Mouse (Mus musculus): ENCODE results near the gene Cela1. TPM values are rescaled to one million over a fixed set of nuclear protein-coding genes. Genes with fewer than 3 reads are reported as not detected.

The Cela1 gene
- total and polyA plus RNA-seq, 3 experiments: 0.54 to 2.9 TPM; not detected in 1

DNA sequence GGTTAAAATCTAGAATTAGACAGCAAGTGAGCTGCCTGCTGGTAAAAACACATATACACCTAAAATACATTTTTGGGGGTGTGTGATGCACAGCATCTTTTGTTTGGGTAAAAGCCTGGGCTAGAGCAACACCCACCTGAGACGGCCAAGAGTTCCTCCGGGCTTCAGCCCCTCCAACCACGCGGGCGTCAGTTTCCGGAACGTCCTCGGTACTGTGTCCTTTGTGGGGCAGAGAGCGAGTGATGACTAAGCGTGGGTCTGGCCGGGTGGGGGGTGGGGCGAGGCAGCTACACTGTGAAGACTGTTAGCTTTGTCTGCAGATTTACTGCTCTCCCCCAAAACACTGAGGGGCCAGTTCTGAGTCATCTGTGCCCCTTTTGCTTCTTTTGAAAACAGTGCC lies 732 bp downstream of the Cela1 start:
- no peak overlapping the region; the same call in 1 of the 2 replicates for H3K4me3 ChIP-seq (ENCODE audit: low read depth, low read length)
- no peak for TF ChIP-seq GATA1 (IDR thresholded peaks at IDR 0.05; ENCODE audit: borderline replicate concordance, low read length)
- TF ChIP-seq POLR2AphosphoS5 (IDR thresholded peaks at IDR 0.05; ENCODE audit: insufficient replicate concordance, low read depth, low read length): no peak
- TF ChIP-seq CTCF (IDR thresholded peaks at IDR 0.05; ENCODE audit: low read depth, low read length): no peak
- no peak for TF ChIP-seq TAL1 (conservative IDR thresholded peaks at IDR 0.05; ENCODE audit: low read depth, low read length)
- TF ChIP-seq GATA2 (IDR thresholded peaks at IDR 0.05; ENCODE audit: borderline replicate concordance, low read depth, low read length): no peak
- no peaks in the 10 kb centered on the region for H3K36me3 ChIP-seq (replicated peaks)
- no peaks in the 10 kb centered on the region for H3K9me3 ChIP-seq (replicated peaks)
- peaks cover 11% of the 10 kb centered on the region for H3K4me1 ChIP-seq (ENCODE audit: insufficient read depth, low read depth, low read length)
- DNase-seq (ENCODE audit: low spot score) (no peak), ATAC-seq (ENCODE audit: extremely low read depth, insufficient number of reproducible peaks, low FRiP score, poor library complexity, severe bottlenecking) (peak; percentile 56)
- H3K27me3 ChIP-seq (ENCODE audit: insufficient read depth, low read length): peaks cover 20% of the 10 kb centered on the region

GRCm38 (mm10) chr15:100686434-100686833 lies 1.3 kb downstream of the Cela1 start:
- DNase-seq (ENCODE audit: low spot score) (no peak), ATAC-seq (ENCODE audit: extremely low read depth, insufficient number of reproducible peaks, low FRiP score, poor library complexity, severe bottlenecking) (no peak)
- Histone ChIP-seq H3K4me3 (ENCODE audit: low read depth, low read length) (no peak overlapping the region), H3K36me3 (replicated peaks) (no peaks in the 10 kb centered on the region), H3K9me3 (replicated peaks) (no peaks in the 10 kb centered on the region), H3K4me1 (ENCODE audit: insufficient read depth, low read depth, low read length) (peaks cover 11% of the 10 kb centered on the region), H3K27me3 (ENCODE audit: insufficient read depth, low read length) (peaks cover 20% of the 10 kb centered on the region)
- TF ChIP-seq GATA1 (IDR thresholded peaks at IDR 0.05; ENCODE audit: borderline replicate concordance, low read length) (no peak), POLR2AphosphoS5 (IDR thresholded peaks at IDR 0.05; ENCODE audit: insufficient replicate concordance, low read depth, low read length) (no peak), CTCF (IDR thresholded peaks at IDR 0.05; ENCODE audit: low read depth, low read length) (no peak), TAL1 (conservative IDR thresholded peaks at IDR 0.05; ENCODE audit: low read depth, low read length) (no peak), GATA2 (IDR thresholded peaks at IDR 0.05; ENCODE audit: borderline replicate concordance, low read depth, low read length) (no peak)

DNA sequence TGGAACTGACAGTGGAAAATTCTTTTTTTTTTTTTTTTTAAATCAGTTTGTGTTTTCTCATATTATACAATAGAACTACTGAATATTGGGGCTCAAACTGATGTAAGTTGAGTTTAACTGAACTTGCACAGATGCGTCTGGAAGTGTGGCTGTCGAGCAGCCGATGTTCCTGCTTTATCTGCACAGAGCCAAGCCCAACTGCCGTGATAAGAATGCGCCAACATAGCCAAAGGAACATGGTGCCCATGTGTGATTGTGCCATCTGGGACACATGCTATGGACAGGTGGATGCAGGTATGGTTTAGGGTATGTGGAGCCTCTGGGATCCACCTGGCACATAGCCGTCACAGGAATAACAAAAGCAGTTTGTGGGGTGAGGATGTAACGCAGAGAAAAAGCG lies 1.9 kb downstream of the Cela1 start:
- Histone ChIP-seq H3K4me1 (ENCODE audit: insufficient read depth, low read depth, low read length) (peaks cover 13% of the 10 kb centered on the region), H3K27me3 (ENCODE audit: insufficient read depth, low read length) (peaks cover 23% of the 10 kb centered on the region), H3K4me3 (ENCODE audit: low read depth, low read length) (no peak overlapping the region), H3K9me3 (replicated peaks) (no peaks in the 10 kb centered on the region), H3K36me3 (replicated peaks) (no peaks in the 10 kb centered on the region)
- ATAC-seq (ENCODE audit: extremely low read depth, insufficient number of reproducible peaks, low FRiP score, poor library complexity, severe bottlenecking): no peak
- TF ChIP-seq TAL1 (conservative IDR thresholded peaks at IDR 0.05; ENCODE audit: low read depth, low read length) (no peak), CTCF (IDR thresholded peaks at IDR 0.05; ENCODE audit: low read depth, low read length) (no peak), GATA2 (IDR thresholded peaks at IDR 0.05; ENCODE audit: borderline replicate concordance, low read depth, low read length) (no peak), GATA1 (IDR thresholded peaks at IDR 0.05; ENCODE audit: borderline replicate concordance, low read length) (no peak), POLR2AphosphoS5 (IDR thresholded peaks at IDR 0.05; ENCODE audit: insufficient replicate concordance, low read depth, low read length) (no peak)
- no peak for DNase-seq (ENCODE audit: low spot score)

DNA sequence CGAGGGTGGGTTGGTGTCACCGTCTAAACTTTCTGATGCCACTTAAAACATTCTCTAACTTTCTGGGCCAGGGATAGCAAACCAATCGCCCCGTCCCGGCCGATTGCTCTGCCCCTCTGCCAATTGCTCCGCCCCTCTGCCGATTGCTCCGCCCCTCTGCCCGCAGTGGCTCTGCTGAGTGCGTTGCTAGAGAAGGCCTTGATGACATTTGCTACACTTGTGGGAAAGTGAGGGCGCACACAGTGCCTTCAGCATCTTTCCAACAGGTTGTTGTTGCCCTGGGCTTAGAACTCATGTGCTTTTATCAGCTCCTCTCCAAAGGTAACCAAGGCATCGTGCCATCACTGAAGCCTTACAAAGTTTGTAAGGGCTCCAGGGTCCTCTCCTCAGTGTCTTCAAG lies 2.5 kb downstream of the Cela1 start:
- no peak for DNase-seq (ENCODE audit: low spot score)
- TF ChIP-seq TAL1 (conservative IDR thresholded peaks at IDR 0.05; ENCODE audit: low read depth, low read length): no peak
- no peak for TF ChIP-seq GATA1 (IDR thresholded peaks at IDR 0.05; ENCODE audit: borderline replicate concordance, low read length)
- no peak for TF ChIP-seq GATA2 (IDR thresholded peaks at IDR 0.05; ENCODE audit: borderline replicate concordance, low read depth, low read length)
- TF ChIP-seq CTCF (IDR thresholded peaks at IDR 0.05; ENCODE audit: low read depth, low read length): no peak
- TF ChIP-seq POLR2AphosphoS5 (IDR thresholded peaks at IDR 0.05; ENCODE audit: insufficient replicate concordance, low read depth, low read length): no peak
- H3K27me3 ChIP-seq (ENCODE audit: insufficient read depth, low read length): peaks cover 23% of the 10 kb centered on the region
- H3K36me3 ChIP-seq (replicated peaks): no peaks in the 10 kb centered on the region
- no peak for ATAC-seq (ENCODE audit: extremely low read depth, insufficient number of reproducible peaks, low FRiP score, poor library complexity, severe bottlenecking)
- no peaks in the 10 kb centered on the region for H3K9me3 ChIP-seq (replicated peaks)
- no peak overlapping the region for H3K4me3 ChIP-seq (ENCODE audit: low read depth, low read length)
- H3K4me1 ChIP-seq (ENCODE audit: insufficient read depth, low read depth, low read length): peaks cover 16% of the 10 kb centered on the region

DNA sequence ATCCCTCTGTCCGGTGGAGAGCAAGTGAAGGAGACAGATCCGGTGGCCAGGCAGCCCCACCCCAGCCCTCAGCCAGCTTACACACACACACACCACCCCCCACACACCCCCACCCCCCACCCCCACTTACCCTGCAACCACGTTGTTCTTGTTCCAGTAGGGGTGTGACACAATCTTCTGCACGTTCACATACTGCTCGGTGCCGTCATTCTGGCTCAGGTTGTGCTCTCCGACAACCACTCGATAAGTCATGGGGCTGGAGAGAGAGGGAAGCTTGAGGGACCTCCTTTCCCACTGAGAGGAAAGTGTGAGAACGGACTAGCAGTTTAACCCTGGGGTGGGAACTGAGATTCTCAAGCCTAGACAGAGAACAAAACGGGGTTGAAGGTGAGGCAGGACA lies 3.3 kb downstream of the Cela1 start:
- TF ChIP-seq GATA2 (IDR thresholded peaks at IDR 0.05; ENCODE audit: borderline replicate concordance, low read depth, low read length) (no peak), POLR2AphosphoS5 (IDR thresholded peaks at IDR 0.05; ENCODE audit: insufficient replicate concordance, low read depth, low read length) (no peak), GATA1 (IDR thresholded peaks at IDR 0.05; ENCODE audit: borderline replicate concordance, low read length) (no peak), CTCF (IDR thresholded peaks at IDR 0.05; ENCODE audit: low read depth, low read length) (no peak), TAL1 (conservative IDR thresholded peaks at IDR 0.05; ENCODE audit: low read depth, low read length) (no peak)
- no peak overlapping the region for H3K4me3 ChIP-seq (ENCODE audit: low read depth, low read length)
- H3K27me3 ChIP-seq (ENCODE audit: insufficient read depth, low read length): peaks cover 22% of the 10 kb centered on the region
- peaks cover 17% of the 10 kb centered on the region for H3K4me1 ChIP-seq (ENCODE audit: insufficient read depth, low read depth, low read length)
- no peaks in the 10 kb centered on the region for H3K9me3 ChIP-seq (replicated peaks)
- ATAC-seq (ENCODE audit: extremely low read depth, insufficient number of reproducible peaks, low FRiP score, poor library complexity, severe bottlenecking): no peak
- H3K36me3 ChIP-seq (replicated peaks): no peaks in the 10 kb centered on the region
- DNase-seq (ENCODE audit: low spot score): no peak

DNA sequence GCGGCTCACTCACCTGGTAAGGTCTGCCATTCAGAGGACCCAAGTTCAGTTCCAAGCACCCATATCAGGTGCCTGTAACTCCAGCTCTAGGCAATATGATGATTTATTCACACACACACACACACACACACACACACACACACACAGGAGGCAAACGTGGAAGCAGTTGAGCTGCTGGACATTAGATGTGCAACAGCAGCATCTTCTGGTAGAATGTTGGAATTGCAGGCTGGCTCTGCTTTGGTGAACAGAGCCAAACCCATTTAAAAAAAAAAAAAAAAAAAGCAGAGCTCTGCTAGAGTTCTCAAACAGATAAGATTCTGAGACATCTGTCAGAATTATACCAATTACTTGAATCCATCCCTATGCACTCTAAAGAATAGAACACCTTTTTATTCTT lies 4.7 kb downstream of the Cela1 start:
- Histone ChIP-seq H3K4me3 (ENCODE audit: low read depth, low read length) (no peak overlapping the region), H3K27me3 (ENCODE audit: insufficient read depth, low read length) (peaks cover 11% of the 10 kb centered on the region; the same call in 1 of the 2 replicates), H3K4me1 (ENCODE audit: insufficient read depth, low read depth, low read length) (peaks cover 17% of the 10 kb centered on the region), H3K9me3 (replicated peaks) (no peaks in the 10 kb centered on the region), H3K36me3 (replicated peaks) (no peaks in the 10 kb centered on the region)
- ATAC-seq (ENCODE audit: extremely low read depth, insufficient number of reproducible peaks, low FRiP score, poor library complexity, severe bottlenecking) (peak; percentile 29; the same call in 1 of the 2 replicates), DNase-seq (ENCODE audit: low spot score) (peak; percentile 35)
- TF ChIP-seq POLR2AphosphoS5 (IDR thresholded peaks at IDR 0.05; ENCODE audit: insufficient replicate concordance, low read depth, low read length) (no peak), CTCF (IDR thresholded peaks at IDR 0.05; ENCODE audit: low read depth, low read length) (peak; percentile 60; the same call in 1 of the 2 replicates), GATA1 (IDR thresholded peaks at IDR 0.05; ENCODE audit: borderline replicate concordance, low read length) (no peak), TAL1 (conservative IDR thresholded peaks at IDR 0.05; ENCODE audit: low read depth, low read length) (no peak)
